9 mouse cellular contexts compared by ENCODE assay signal in the genomic region with DNA sequence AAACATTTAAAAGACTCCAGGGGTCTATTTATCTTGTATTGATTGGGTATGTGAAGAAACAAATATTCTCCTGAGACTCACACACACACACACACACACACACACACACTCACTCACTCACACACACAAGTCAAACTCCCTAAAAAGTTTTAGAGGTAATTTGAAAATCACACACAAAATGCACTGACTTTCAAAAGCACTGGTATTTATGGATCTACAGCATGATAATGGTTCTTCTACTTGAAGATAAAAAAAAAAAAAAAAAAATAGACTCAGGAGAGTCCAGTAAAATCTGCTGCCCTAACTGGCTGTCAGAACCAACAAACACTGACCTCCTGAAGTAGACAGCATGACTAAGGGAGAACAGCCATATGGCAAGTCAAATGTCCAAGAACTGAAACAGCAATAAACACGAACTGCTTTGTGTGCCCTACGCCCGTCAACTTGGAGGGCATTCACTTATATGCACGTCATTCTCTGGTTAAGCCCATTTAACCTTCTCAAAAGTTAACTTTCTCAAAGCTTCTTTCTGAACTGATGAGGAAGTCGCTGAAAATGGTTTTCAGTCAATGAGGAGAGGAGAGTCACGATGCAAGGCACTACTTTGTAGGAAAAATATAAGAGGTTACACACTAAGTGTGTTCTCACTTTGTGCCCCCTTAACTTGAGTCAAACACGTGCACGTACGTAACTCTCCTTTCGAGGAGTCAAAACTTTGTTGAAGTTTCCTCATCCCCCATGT. TPM values are rescaled to one million over a fixed set of nuclear protein-coding genes. Genes with fewer than 3 reads are reported as not detected.
DNase-seq lines count a peak whose midpoint lies in the region; ATAC-seq and TF ChIP-seq lines count a peak whose summit lies in the region.
"Had no signal": no experiment of that assay in that cellular context is flagged by ENCODE, and none has a peak within 500 bp of the region (broad histone marks: within the 10 kb centered on the region; RNA-seq: fewer than 3 reads in every experiment).

No protein-coding gene starts in this region.

- no peak for ATAC-seq in cerebellum, adult (ENCODE audit: insufficient number of reproducible peaks, low FRiP score, low TSS enrichment)
- no peak for ATAC-seq in limb, embryonic 15.5 days (ENCODE audit: insufficient number of reproducible peaks, low FRiP score, low TSS enrichment, low read depth)

- H3K27ac ChIP-seq in embryonic fibroblast, embryonic 13.5 days (ENCODE audit: insufficient read depth, low read length), result no peak overlapping the region
- H3K27ac ChIP-seq in limb, embryonic 15.5 days, result no peak overlapping the region

- peaks cover 2% of the 10 kb centered on the region for H3K4me1 ChIP-seq in embryonic fibroblast, embryonic 13.5 days (ENCODE audit: control insufficient read depth, insufficient read depth, low read length)
- H3K4me1 ChIP-seq in limb, embryonic 15.5 days, result peaks cover 12% of the 10 kb centered on the region

- WGBS in limb, embryonic 15.5 days, result 32% methylated on average over 10 of the region's 10 CpGs

- no peak for TF ChIP-seq POLR2A in embryonic fibroblast, embryonic 13.5 days (IDR thresholded peaks at IDR 0.05; ENCODE audit: low read depth, low read length)

- H3K4me2 ChIP-seq in limb, embryonic 15.5 days, result peak overlapping the region; percentile 85

- peak overlapping the region; percentile 59 for H3K4me3 ChIP-seq in embryonic fibroblast, embryonic 13.5 days (ENCODE audit: insufficient read depth, low read length)
- peak overlapping the region; percentile 88 for H3K4me3 ChIP-seq in limb, embryonic 15.5 days

- H3K36me3 ChIP-seq in limb, embryonic 15.5 days, result no peaks in the 10 kb centered on the region

- no peaks in the 10 kb centered on the region for H3K9me3 ChIP-seq in limb, embryonic 15.5 days

- peak; percentile 14 to 17 for DNase-seq in cerebellum, adult 18-20 months
- peak; percentile 47 for DNase-seq in 3T3-L1 (ENCODE audit: low read depth, low spot score)
- DNase-seq in adrenal gland, postnatal 25 days, result no peak
- DNase-seq in natural killer cell, adult 2 months (ENCODE audit: low spot score in 2 of 2), result no peak
- no peak for DNase-seq in thymus, postnatal 36 days

- no peak for TF ChIP-seq CTCF in embryonic fibroblast, embryonic 13.5 days (IDR thresholded peaks at IDR 0.05; ENCODE audit: borderline replicate concordance, insufficient read depth, low read length)

- no peak overlapping the region for H3K9ac ChIP-seq in limb, embryonic 15.5 days

- no peaks in the 10 kb centered on the region for H3K27me3 ChIP-seq in limb, embryonic 15.5 days
- H3K27me3 ChIP-seq: Patski had no signal

RNA-seq across cellular contexts. Expression of a gene that starts 1.0 kb away (rescaled TPM):
- 13.7 and 14.0 TPM in 2 replicates for polyA plus RNA-seq in embryonic fibroblast, embryonic 13.5 days (2011; ENCODE audit: insufficient read length, low read depth, missing spikeins)
- polyA plus RNA-seq in limb, embryonic 15.5 days (2015; fragmentation: Nextera tagmentation; extraction: Ambion mirVana), result 9.2 and 10.1 TPM in 2 replicates
- total RNA-seq in adrenal gland, postnatal 25 days (2021), result 24.0 and 30.3 TPM in 2 replicates

Comparison
In these comparisons a context has a peak if more than half of its experiments do, and no peak if none do; other contexts are left out.
1. DNase-seq: peak in cerebellum, adult 18-20 months (2 of 2) and 3T3-L1 (single experiment); none in adrenal gland, postnatal 25 days (single experiment), natural killer cell, adult 2 months (0 of 2) and thymus, postnatal 36 days (0 of 2).